Mouse (Mus musculus) midbrain, embryonic 12.5 days (tissue): ENCODE measurements around the gene Ranbp17. TPM values are rescaled to one million over a fixed set of nuclear protein-coding genes. Genes with fewer than 3 reads are reported as not detected.
A peak's percentile ranks its signal among the peaks of the same experiment; 100 is the strongest.

Experiments
- ATAC-seq: fragments of 200-750 bp; cut with Nextera tagmentation; 2 replicates; pipeline ENCODE4 v1.8.0; 2017; ENCODE audit warnings: low read depth, moderate TSS enrichment, moderate library complexity; ENCODE audit not compliant: low FRiP score
- H3K27ac ChIP-seq: fragments of 300-500 bp; sonication (generic); replicated peaks from 2 replicates; pipeline ENCODE4 v1.5.1; 2016; ENCODE audit warnings: mild to moderate bottlenecking
- H3K27me3 ChIP-seq: fragments of 300-500 bp; sonication (generic); 2 replicates; pipeline ENCODE4 v1.6.1; 2016; ENCODE audit warnings: mild to moderate bottlenecking
- H3K36me3 ChIP-seq: fragments of 300-500 bp; sonication (generic); 2 replicates; pipeline ENCODE4 v1.6.1; 2016
- H3K4me1 ChIP-seq: fragments of 300-500 bp; sonication (generic); 2 replicates; pipeline ENCODE4 v1.6.1; 2016
- H3K4me2 ChIP-seq: fragments of 300-500 bp; sonication (generic); replicated peaks from 2 replicates; pipeline ENCODE4 v1.6.1; 2016; ENCODE audit warnings: mild to moderate bottlenecking, moderate library complexity
- H3K4me3 ChIP-seq: fragments of 300-500 bp; sonication (generic); 2 replicates; pipeline ENCODE4 v1.5.1; 2016; ENCODE audit warnings: mild to moderate bottlenecking
- H3K9ac ChIP-seq: fragments of 300-500 bp; sonication (generic); replicated peaks from 2 replicates; pipeline ENCODE4 v1.6.1; 2016; ENCODE audit warnings: mild to moderate bottlenecking, moderate library complexity
- H3K9me3 ChIP-seq: fragments of 300-500 bp; sonication (generic); 2 replicates; pipeline ENCODE4 v1.6.1; 2016; ENCODE audit warnings: mild to moderate bottlenecking
- WGBS: fragments of 180-500 bp; shearing (Covaris S2); methylation state at CpG from one replicate; pipeline ENCODE4 v1.1.7; 2016; 5-methylcytosine and 5-hydroxymethylcytosine counted together
- polyA plus RNA-seq: library from polyadenylated mRNA; unstranded; fragments of >200 nt; fragmentation: Nextera tagmentation; extraction: Ambion mirVana; gene quantifications from 2 replicates; pipeline ENCODE4 v1.2.1, GENCODE M21; 2016

Ranbp17 gene
- polyA plus RNA-seq: 11.0 and 11.2 TPM in 2 replicates

DNA sequence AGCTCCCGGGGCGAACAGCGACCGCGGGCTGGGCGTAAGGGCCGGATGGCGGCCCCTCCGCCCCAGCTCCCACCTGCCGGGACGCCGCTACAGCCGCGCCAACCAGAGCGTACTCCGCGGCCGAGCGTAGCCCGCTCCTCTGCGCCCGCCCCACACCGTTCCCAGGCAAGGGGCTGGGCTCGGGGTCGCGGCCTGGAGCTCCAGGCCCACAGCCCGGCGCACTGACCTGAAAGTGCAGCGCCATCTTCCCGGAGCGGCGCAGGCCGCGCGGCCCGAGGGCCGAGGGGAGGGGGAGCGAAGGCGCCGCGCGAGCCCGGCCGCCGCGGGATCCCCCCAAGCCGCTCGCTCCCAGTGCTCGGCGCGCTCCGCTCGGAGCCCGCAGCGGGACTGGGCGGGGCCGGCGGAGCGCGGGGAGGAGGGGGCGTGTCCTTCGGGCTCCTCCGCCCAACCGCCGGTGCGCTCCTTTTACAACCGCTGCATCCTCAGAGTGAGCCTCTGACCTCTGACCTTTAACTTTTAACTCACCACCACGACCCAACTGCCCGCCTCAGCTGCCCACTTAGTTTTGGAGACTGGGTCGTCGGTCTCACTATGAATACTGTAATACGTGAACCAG lies at the start of gene Ranbp17:
Ranbp17 (minus strand) TSS at position 371 of the 616 bp plus-strand sequence.
- H3K4me1 ChIP-seq: 0 out of 2 replicates have a peak, but pooled peaks cover 8% of the 10 kb centered on the region
- H3K27me3 ChIP-seq: no peaks in the 10 kb centered on the region
- 1% methylated on average over 42 of the region's 72 CpGs for WGBS
- no peaks in the 10 kb centered on the region for H3K36me3 ChIP-seq
- H3K9me3 ChIP-seq: no peaks in the 10 kb centered on the region
- H3K9ac ChIP-seq: peak within 1 kb of the TSS; percentile 91
- peak; percentile 91 for ATAC-seq
- peak within 1 kb of the TSS; percentile 92 for H3K27ac ChIP-seq
- peak within 1 kb of the TSS; percentile 92 for H3K4me3 ChIP-seq
- peak within 1 kb of the TSS; percentile 67 for H3K4me2 ChIP-seq

DNA sequence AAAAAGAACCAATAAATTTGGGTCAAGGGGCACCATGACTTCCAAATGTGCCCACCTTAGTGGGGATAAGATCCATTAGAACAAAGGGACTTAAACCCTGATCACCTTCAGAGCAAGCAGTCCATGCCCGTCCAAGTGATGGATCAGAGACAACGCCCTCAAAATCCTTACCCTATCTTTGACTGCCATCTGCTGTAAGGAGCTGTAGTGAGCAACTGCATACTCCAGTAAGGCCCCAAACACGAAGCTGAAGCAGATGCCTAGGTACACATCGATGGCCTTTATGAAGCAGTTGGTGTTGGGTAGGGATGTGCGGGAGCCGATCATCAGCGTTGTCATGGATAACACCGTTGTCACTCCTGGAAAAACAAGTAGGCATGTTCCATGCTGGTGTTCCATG lies 40.6 kb upstream of the Ranbp17 start:
- ATAC-seq: no peak
- no peak overlapping the region for H3K27ac ChIP-seq
- H3K36me3 ChIP-seq: no peaks in the 10 kb centered on the region
- H3K9me3 ChIP-seq: no peaks in the 10 kb centered on the region
- H3K4me3 ChIP-seq: no peak overlapping the region
- H3K4me1 ChIP-seq: no peaks in the 10 kb centered on the region
- H3K9ac ChIP-seq: no peak overlapping the region
- 87% methylated on average over 8 of the region's 8 CpGs for WGBS
- H3K4me2 ChIP-seq: no peak overlapping the region
- no peaks in the 10 kb centered on the region for H3K27me3 ChIP-seq

DNA sequence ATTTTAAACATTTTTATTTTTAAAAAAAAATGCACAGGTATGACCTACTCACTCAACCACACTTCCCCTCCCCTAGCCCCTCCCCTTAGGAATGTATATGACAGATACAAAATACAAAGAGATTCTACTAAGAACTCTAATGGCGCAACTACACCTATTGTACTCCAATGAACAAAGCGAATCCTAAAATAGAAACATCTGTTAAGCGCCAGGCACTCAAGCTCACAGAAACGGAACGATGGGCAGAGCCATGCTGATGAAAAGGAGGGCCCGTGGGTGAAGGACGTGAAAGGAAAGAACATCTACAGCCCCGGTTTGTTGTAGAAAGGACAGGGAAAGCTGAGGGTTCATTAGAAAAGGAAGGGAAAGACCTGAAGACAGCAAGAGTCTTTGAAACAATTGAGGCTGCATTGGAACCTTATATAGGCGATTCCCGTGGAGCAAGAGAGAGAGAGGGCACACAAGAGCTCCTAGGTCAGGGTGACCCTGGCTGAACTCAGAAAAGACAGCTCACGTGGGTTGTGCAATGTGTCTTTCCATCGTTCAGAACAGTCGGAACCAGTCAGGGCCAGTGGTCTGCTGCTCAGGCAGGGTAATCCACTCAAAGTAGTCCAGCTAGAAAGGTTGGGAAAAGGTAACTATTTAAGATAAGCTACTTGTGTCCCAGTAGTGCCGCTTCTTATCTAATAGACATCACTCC lies 37.5 kb upstream of the Ranbp17 start:
- H3K4me1 ChIP-seq: no peaks in the 10 kb centered on the region
- no peak overlapping the region for H3K4me2 ChIP-seq
- ATAC-seq: no peak
- H3K9me3 ChIP-seq: no peaks in the 10 kb centered on the region
- no peak overlapping the region for H3K4me3 ChIP-seq
- no peak overlapping the region for H3K27ac ChIP-seq
- no peaks in the 10 kb centered on the region for H3K36me3 ChIP-seq
- no peaks in the 10 kb centered on the region for H3K27me3 ChIP-seq
- 72% methylated on average over 14 of the region's 14 CpGs for WGBS
- H3K9ac ChIP-seq: no peak overlapping the region

DNA sequence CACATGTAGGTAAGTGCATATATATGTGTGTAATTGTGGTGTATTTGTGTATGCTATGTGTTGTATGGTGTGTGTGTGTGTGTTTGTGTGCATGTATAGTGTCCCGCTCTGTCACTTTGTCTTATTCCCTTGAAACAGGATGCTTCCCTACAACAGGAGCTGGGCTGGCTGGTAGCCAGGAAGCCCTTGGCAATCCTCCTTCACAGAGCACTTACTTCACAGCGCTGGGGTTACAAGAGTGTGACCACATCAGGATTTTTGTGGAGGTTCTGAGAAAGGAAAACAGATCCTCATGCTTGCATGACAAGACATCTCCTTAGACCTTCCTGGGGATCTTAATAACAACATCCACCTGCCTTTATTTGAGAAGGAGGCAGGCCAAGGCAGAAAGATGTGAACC lies 33.8 kb upstream of the Ranbp17 start:
- no peak for ATAC-seq
- Histone ChIP-seq H3K9ac (no peak overlapping the region), H3K27me3 (no peaks in the 10 kb centered on the region), H3K4me3 (no peak overlapping the region), H3K36me3 (no peaks in the 10 kb centered on the region), H3K4me2 (no peak overlapping the region), H3K27ac (no peak overlapping the region), H3K9me3 (no peaks in the 10 kb centered on the region), H3K4me1 (no peaks in the 10 kb centered on the region)
- WGBS: 90% methylated on average over 2 of the region's 2 CpGs

DNA sequence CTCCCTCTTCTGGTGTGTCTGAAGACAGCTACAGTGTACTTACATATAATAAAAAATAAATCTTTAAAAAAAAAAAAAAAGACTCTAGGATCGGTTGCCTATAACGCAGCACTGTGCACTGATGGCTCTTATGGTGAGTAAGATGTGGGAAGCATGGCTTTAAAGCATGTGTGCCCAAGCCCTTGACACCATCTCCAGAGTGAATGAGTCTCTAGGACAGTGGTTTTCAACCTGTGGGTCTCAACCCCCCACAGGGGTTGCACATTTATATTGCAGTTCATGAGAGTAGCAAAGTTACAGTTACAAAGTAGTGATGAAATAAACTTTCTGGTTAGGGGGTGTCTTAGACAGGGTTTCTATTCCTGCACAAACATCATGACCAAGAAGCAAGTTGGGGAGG lies 31.4 kb upstream of the Ranbp17 start:
- WGBS: 96% methylated on average over 2 of the region's 2 CpGs
- Histone ChIP-seq H3K36me3 (no peaks in the 10 kb centered on the region), H3K9me3 (no peaks in the 10 kb centered on the region), H3K4me1 (no peaks in the 10 kb centered on the region), H3K27ac (no peak overlapping the region), H3K4me3 (no peak overlapping the region), H3K27me3 (no peaks in the 10 kb centered on the region), H3K9ac (no peak overlapping the region), H3K4me2 (no peak overlapping the region)
- no peak for ATAC-seq

DNA sequence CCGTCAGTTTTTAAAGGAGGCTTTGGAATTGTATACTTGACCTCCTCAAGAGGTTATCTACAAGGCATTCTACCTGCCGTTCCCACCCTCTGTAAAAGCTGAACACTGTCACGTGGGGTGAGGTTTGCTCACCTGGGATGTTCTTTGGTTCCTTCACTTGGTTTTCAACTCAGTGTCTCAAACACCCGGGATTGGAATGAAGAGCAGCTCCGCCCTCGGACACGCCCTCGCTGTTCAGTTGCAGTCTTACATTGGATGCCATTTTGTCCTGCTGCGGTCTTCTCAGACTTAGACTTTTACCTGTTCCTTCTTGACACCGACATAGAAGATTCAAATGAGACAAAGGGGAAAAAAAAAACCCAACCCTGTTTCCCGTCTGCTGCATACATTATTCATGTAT lies 30.6 kb upstream of the Ranbp17 start:
- WGBS: 66% methylated on average over 11 of the region's 11 CpGs
- H3K4me1 ChIP-seq: no peaks in the 10 kb centered on the region
- H3K36me3 ChIP-seq: no peaks in the 10 kb centered on the region
- H3K27ac ChIP-seq: no peak overlapping the region
- H3K9me3 ChIP-seq: no peaks in the 10 kb centered on the region
- no peak overlapping the region for H3K4me2 ChIP-seq
- H3K9ac ChIP-seq: no peak overlapping the region
- no peak for ATAC-seq
- no peak overlapping the region for H3K4me3 ChIP-seq
- H3K27me3 ChIP-seq: no peaks in the 10 kb centered on the region

DNA sequence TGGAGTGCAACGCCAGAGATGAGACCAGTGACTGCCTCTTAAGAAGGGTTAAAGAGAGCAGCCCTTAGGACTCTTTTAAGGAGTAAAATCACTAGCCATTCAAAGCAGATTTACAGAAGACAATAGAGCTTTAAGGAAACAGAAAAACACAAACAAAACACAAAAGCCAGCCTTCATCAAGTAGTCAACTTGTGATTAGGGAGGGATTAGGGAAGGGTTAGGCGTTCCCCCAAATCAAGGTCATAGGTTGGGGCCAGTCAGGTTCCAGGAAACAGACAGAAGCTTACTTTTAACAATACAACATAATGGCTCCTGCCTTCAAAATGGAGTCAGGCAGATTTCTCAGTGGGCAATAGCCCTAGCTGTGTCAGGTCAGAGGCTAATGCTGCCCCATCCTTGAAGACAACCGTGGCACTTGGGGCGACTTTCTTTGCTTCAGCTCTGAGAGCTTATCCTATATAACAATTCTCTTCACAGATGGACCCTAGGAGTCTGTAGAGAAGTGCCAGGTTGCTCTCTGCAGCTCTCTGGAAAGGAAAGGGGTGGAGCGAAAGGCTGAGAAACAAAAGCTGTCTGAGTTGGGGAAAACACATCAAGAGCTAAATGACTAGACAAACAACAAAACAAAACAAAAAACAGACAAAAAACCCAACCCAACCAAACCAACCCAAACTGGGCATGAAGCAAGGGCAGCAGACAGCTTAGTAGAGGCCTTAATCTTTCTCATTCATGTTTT lies 24.0 kb upstream of the Ranbp17 start:
- H3K36me3 ChIP-seq: no peaks in the 10 kb centered on the region
- no peak for ATAC-seq
- no peak overlapping the region for H3K4me2 ChIP-seq
- H3K4me3 ChIP-seq: no peak overlapping the region
- no peak overlapping the region for H3K9ac ChIP-seq
- no peaks in the 10 kb centered on the region for H3K9me3 ChIP-seq
- no peak overlapping the region for H3K27ac ChIP-seq
- no peaks in the 10 kb centered on the region for H3K27me3 ChIP-seq
- no peaks in the 10 kb centered on the region for H3K4me1 ChIP-seq
- 32% methylated on average over 5 of the region's 5 CpGs for WGBS

DNA sequence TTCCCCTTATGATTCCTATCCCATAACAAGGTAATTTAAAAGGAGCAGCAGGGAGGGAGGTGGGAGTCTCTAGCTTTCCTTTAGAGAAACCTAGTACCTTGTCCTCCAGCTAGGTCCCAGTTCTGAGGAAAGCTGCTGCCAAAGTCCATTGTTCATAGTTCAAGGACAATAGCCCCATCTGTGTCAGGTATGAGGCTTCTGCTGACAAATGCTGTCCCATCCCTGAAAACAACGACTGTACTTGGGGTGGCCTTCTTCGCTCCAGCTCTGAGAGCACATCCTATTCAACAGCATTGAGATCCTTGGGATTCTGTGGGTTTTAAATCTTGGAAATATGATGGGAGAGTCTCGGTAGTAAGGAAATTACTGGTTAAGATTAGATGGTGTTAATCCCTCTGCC lies 23.1 kb upstream of the Ranbp17 start:
- no peaks in the 10 kb centered on the region for H3K4me1 ChIP-seq
- H3K27ac ChIP-seq: no peak overlapping the region
- no peaks in the 10 kb centered on the region for H3K9me3 ChIP-seq
- no peak overlapping the region for H3K4me2 ChIP-seq
- no peak overlapping the region for H3K9ac ChIP-seq
- no peaks in the 10 kb centered on the region for H3K27me3 ChIP-seq
- H3K4me3 ChIP-seq: no peak overlapping the region
- WGBS: 78% methylated on average over 3 of the region's 3 CpGs
- ATAC-seq: no peak
- no peaks in the 10 kb centered on the region for H3K36me3 ChIP-seq

DNA sequence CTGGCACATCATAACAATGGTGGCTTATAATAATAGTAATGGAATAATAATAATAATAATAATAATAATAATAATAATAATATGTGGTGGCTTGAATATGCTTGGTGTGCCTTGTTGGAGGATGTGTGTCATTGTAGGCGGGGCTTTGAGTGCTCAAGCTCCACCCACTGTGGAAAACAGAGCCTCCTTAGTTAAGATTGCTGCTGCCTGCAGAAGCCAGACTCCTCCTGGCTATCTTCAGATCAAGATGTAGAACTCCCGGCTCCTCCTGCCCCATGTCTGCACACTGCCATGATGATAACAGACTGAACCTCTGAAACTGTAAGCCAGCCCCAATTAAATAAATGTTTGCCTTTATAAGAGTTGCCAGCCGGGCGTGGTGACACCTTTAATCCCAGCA lies 21.0 kb upstream of the Ranbp17 start:
- Histone ChIP-seq H3K9me3 (no peaks in the 10 kb centered on the region), H3K27me3 (no peaks in the 10 kb centered on the region), H3K4me2 (no peak overlapping the region), H3K4me1 (no peaks in the 10 kb centered on the region), H3K4me3 (no peak overlapping the region), H3K27ac (no peak overlapping the region), H3K9ac (no peak overlapping the region), H3K36me3 (no peaks in the 10 kb centered on the region)
- ATAC-seq: no peak
- WGBS: 90% methylated on average over 4 of the region's 4 CpGs

DNA sequence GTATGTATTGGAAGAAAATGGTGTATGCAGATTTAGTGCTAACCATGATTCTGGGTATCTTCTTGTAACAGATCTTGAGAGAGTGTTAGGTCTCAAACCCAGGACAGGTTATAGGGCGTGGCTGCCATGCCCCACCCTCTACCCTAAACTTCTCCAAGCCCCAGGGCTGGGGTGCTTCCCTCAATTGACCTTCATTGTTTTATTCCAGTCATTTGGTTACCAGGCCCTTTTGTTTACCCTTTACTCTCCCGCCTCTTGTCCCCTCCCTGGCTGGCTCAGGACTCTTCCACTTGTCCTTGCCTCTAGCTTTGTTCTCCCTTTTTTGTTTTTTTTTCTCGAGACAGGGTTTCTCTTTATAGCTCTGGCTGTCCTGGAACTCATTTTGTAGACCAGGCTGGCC lies 20.0 kb upstream of the Ranbp17 start:
- Histone ChIP-seq H3K4me3 (no peak overlapping the region), H3K9ac (no peak overlapping the region)
- WGBS: 59% methylated on average over 3 of the region's 3 CpGs

DNA sequence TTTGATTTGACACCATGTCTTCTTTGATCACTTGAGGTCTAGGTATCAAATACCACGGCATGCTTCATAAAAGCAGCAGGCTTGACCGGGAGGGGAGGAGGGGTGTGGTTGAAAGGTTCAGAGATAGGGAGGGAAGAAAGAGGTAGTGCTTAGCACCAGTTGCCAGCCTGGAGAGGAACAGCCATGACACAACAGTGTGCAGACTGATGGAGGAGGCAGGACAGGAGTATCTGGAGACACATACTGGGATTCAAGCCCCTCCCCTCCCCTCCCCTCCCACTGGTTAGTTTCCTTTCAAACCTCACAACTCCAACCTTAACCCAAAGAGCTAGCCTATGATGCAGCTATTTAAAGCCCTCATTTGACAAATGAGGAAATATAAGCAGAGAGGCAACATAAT lies 16.0 kb upstream of the Ranbp17 start:
- no peaks in the 10 kb centered on the region for H3K36me3 ChIP-seq
- WGBS: 85% methylated on average over 2 of the region's 2 CpGs
- no peaks in the 10 kb centered on the region for H3K27me3 ChIP-seq
- ATAC-seq: no peak
- H3K4me3 ChIP-seq: no peak overlapping the region
- no peak overlapping the region for H3K9ac ChIP-seq
- H3K4me2 ChIP-seq: no peak overlapping the region
- no peak overlapping the region for H3K27ac ChIP-seq
- H3K4me1 ChIP-seq: no peaks in the 10 kb centered on the region
- no peaks in the 10 kb centered on the region for H3K9me3 ChIP-seq

More for the DNA sequence above, 20.0 kb upstream of the Ranbp17 start:
- H3K27ac ChIP-seq: no peak overlapping the region
- H3K27me3 ChIP-seq: no peaks in the 10 kb centered on the region
- no peak for ATAC-seq
- no peaks in the 10 kb centered on the region for H3K4me1 ChIP-seq
- no peaks in the 10 kb centered on the region for H3K36me3 ChIP-seq
- H3K9me3 ChIP-seq: no peaks in the 10 kb centered on the region
- no peak overlapping the region for H3K4me2 ChIP-seq

DNA sequence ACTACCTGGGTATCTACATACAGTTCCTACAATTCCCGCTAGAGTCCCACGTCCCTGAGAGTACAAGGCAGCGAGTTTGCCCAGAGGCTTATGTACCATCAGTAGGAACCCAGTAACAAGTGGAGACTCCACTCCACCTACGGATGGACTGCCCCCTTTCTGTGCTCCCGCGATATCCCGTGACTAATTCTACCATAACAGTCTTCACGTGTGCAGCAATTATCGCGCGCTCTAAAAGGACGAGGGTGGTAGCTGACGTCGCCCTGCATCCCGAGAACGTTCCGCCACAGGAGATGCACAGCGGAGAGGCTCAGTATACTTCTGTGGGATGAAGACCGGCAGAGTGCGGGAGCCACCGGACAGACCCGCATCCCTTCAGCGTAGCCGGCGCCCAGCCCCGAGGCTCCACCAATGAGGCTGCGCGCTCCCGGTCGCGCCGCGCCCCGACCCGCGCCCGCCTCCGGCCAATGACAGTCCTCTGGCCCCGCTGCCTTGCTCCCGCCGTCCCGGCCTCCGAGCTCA lies 631 bp downstream of the Ranbp17 start:
- H3K9me3 ChIP-seq: no peaks in the 10 kb centered on the region
- no peaks in the 10 kb centered on the region for H3K27me3 ChIP-seq
- H3K4me3 ChIP-seq: peak overlapping the region; percentile 92
- no peaks in the 10 kb centered on the region for H3K36me3 ChIP-seq
- 0 out of 2 replicates have a peak, but pooled peaks cover 8% of the 10 kb centered on the region for H3K4me1 ChIP-seq
- peak overlapping the region; percentile 67 for H3K4me2 ChIP-seq
- H3K27ac ChIP-seq: peak overlapping the region; percentile 92
- peak; percentile 94 for ATAC-seq
- under 1% methylated on average over 35 of the region's 43 CpGs for WGBS
- peak overlapping the region; percentile 91 for H3K9ac ChIP-seq
